Mouse (Mus musculus): Measurements from ENCODE around the gene Orai1.
A peak's percentile ranks its signal among the peaks of the same experiment; 100 is the strongest.

Orai1 gene

GRCm38 (mm10) chr5:123067395-123067995 is 52.6 kb downstream of the Orai1 start:
- DNase-seq (ENCODE audit: low read depth, low spot score) = peak; percentile 77

GRCm38 (mm10) chr5:123068115-123068514 is 53.2 kb downstream of the Orai1 start, which contains the start of gene Tmem120b:
Gene Tmem120b (plus strand): TSS chr5:123068415.
- no peak for DNase-seq (ENCODE audit: low read depth, low spot score)

GRCm38 (mm10) chr5:123068714-123069113 is 53.8 kb downstream of the Orai1 start:
- DNase-seq (ENCODE audit: low read depth, low spot score) = no peak

- peak; percentile 94 for DNase-seq (ENCODE audit: low read depth, low spot score)
These were observed 60.9 kb downstream of the Orai1 start for GRCm38 (mm10) chr5:123075576-123076418.

GRCm38 (mm10) chr5:123076419-123077281 is 61.8 kb downstream of the Orai1 start:
- peak; percentile 62 for DNase-seq (ENCODE audit: low read depth, low spot score)

GRCm38 (mm10) chr5:123079568-123079967 is 64.7 kb downstream of the Orai1 start:
- no peak for DNase-seq (ENCODE audit: low read depth, low spot score)

- no peak for DNase-seq (ENCODE audit: low read depth, low spot score)
These were observed 65.2 kb downstream of the Orai1 start for GRCm38 (mm10) chr5:123080041-123080440.
